Mouse (Mus musculus) ovary, postnatal 14 days (tissue): ENCODE measurements at regions not wholly inside any gene's neighbourhood (a gene's known extent, or its start where the extent isn't known, plus 50 kb on each side); places are given as distances from the start of the nearest gene placed in this dataset.

ENCODE experiments used
- DNase-seq: peaks from one replicate; pipeline ENCODE4 v3.0.0; 2022; ENCODE audit warnings: low spot score

- no peak for DNase-seq
Observed at GRCm38 (mm10) chr8:117894861-117895260, 93.1 kb upstream of the Mphosph6 start.

- no peak for DNase-seq
Observed at GRCm38 (mm10) chr8:117890211-117890610, 88.5 kb upstream of the Mphosph6 start.

GRCm38 (mm10) chr8:117881414-117881973 is 79.8 kb upstream of the Mphosph6 start:
- DNase-seq = no peak

- no peak for DNase-seq
Observed at GRCm38 (mm10) chr8:117880279-117880975, 78.7 kb upstream of the Mphosph6 start.

GRCm38 (mm10) chr8:117873611-117874010 is 71.9 kb upstream of the Mphosph6 start:
- no peak for DNase-seq

- no peak for DNase-seq
Observed at GRCm38 (mm10) chr8:117867138-117867537, 65.4 kb upstream of the Mphosph6 start.

- DNase-seq = no peak
Observed at GRCm38 (mm10) chr8:117865014-117865413, 63.3 kb upstream of the Mphosph6 start.

- peak; percentile 50 for DNase-seq
Observed at GRCm38 (mm10) chr8:117863837-117864236, 62.1 kb upstream of the Mphosph6 start.

GRCm38 (mm10) chr8:117862318-117862717 is 60.6 kb upstream of the Mphosph6 start:
- DNase-seq = no peak

GRCm38 (mm10) chr8:117859734-117860133 is 58.0 kb upstream of the Mphosph6 start:
- no peak for DNase-seq

GRCm38 (mm10) chr8:117859095-117859494 is 57.4 kb upstream of the Mphosph6 start:
- DNase-seq = no peak

- no peak for DNase-seq
Observed at GRCm38 (mm10) chr8:117856121-117856520, 54.4 kb upstream of the Mphosph6 start.

GRCm38 (mm10) chr8:117854942-117855491 is 53.3 kb upstream of the Mphosph6 start:
- DNase-seq = no peak

- no peak for DNase-seq
Observed at GRCm38 (mm10) chr8:117854301-117854700, 52.6 kb upstream of the Mphosph6 start.

GRCm38 (mm10) chr8:117853408-117853807 is 51.7 kb upstream of the Mphosph6 start:
- DNase-seq = no peak

GRCm38 (mm10) chr8:117852521-117852920 is 50.8 kb upstream of the Mphosph6 start:
- no peak for DNase-seq
